Mouse (Mus musculus) kidney, adult 2 months (tissue): Measurements from ENCODE around the gene Fhit. TPM values are rescaled to one million over a fixed set of nuclear protein-coding genes. Genes with fewer than 3 reads are reported as not detected.
A peak's percentile ranks its signal among the peaks of the same experiment; 100 is the strongest.

Experiments used
- DNase-seq: peaks from one replicate; pipeline ENCODE4 v3.0.0; 2021
- H3K27ac ChIP-seq: fragments of 200-500 bp; 2 replicates; pipeline ENCODE4 v1.5.1; 2012; ENCODE audit warnings: low read depth, low read length, control low read depth, inconsistent platforms; ENCODE audit not compliant: insufficient read depth
- H3K27me3 ChIP-seq: fragments of 200-500 bp; replicated peaks from 2 replicates; pipeline ENCODE4 v1.6.1; 2012; ENCODE audit warnings: mild to moderate bottlenecking, moderate library complexity, low read length, inconsistent platforms; ENCODE audit not compliant: control insufficient read depth, insufficient read depth
- H3K36me3 ChIP-seq: fragments of 200-500 bp; 2 replicates; pipeline ENCODE4 v1.6.1; 2012; ENCODE audit warnings: mild to moderate bottlenecking, moderate library complexity, low read length, inconsistent platforms; ENCODE audit not compliant: control insufficient read depth, insufficient read depth
- H3K4me1 ChIP-seq: fragments of 200-500 bp; 2 replicates; pipeline ENCODE4 v1.6.1; 2011; ENCODE audit warnings: low read length; ENCODE audit not compliant: control insufficient read depth, insufficient read depth
- H3K4me3 ChIP-seq: fragments of 200-500 bp; 2 replicates; pipeline ENCODE4 v1.5.1; 2011; ENCODE audit warnings: mild to moderate bottlenecking, low read depth, low read length, control low read depth; ENCODE audit not compliant: insufficient read depth
- CTCF ChIP-seq: fragments of 200-500 bp; conservative IDR thresholded peaks from 2 replicates; pipeline ENCODE4 v1.5.1; 2011; ENCODE audit warnings: low read depth, mild to moderate bottlenecking, control low read depth, low read length, moderate library complexity, mixed read lengths; ENCODE audit not compliant: insufficient read depth, insufficient read length
- POLR2A ChIP-seq: fragments of 200-500 bp; IDR thresholded peaks from one replicate; pipeline ENCODE4 v1.6.1; 2011; ENCODE audit warnings: low read depth, low read length, control low read depth
- WGBS: fragments of 180-500 bp; shearing (Covaris S2); methylation state at CpG from one replicate; pipeline ENCODE4 v1.1.7; 2018; 5-methylcytosine and 5-hydroxymethylcytosine counted together
- polyA plus RNA-seq: library from polyadenylated mRNA; depleted of rRNA; stranded (reverse); fragments of >200 nt; gene quantifications from 2 replicates; pipeline ENCODE4 v1.2.3, GENCODE M21; 2012

Fhit gene
- polyA plus RNA-seq, 1 experiment: 21.3 TPM

DNA sequence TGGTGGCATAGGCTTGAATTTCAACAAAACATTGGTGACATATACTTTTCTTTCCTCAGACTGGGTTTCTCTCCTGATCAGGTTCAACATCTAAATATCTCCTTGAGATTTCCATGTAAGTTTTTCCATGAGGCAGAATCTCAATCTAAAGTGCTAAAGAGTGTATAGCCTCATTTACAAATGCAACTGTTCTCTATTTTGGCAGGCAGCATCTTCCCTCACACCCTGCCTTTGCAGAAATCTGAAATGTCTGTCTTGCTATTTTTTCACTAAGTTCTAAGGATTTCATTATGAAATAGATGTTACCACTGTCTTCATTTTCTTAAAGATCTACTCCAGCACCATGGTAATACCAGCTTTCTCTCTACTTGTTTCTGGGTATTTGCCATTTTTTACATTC lies 1368.4 kb downstream of the Fhit start:
- H3K36me3 ChIP-seq: no peaks in the 10 kb centered on the region
- no peak overlapping the region for H3K27ac ChIP-seq
- no peak overlapping the region for H3K4me3 ChIP-seq
- no peak for TF ChIP-seq POLR2A
- no peaks in the 10 kb centered on the region for H3K4me1 ChIP-seq
- no peak for DNase-seq
- no peaks in the 10 kb centered on the region for H3K27me3 ChIP-seq

DNA sequence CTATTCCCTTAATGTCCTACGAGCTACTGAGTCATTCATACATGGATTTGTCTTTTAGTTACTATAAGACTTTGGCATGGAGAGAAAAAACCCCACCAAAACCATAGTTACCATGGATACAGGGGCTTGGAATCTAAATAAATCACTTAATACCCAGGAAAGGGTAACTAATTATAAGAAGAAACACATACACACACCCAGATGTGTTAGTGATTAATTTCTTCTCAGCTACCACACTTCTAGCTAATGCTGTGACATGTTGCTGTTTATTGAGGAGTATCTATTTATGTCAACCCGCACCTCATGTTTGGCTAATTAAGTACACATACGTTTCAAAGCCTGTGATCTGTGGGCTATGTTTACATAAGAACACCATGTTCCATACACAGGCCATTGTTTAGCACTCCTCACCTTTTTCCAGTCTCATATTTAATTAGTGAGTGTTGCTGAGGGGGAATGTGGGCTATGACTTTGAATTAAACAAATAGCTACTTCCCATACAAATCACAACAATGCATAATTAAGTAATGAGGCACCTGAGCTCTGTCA lies 1373.4 kb downstream of the Fhit start:
- Histone ChIP-seq H3K4me3 (no peak overlapping the region), H3K27ac (no peak overlapping the region), H3K36me3 (no peaks in the 10 kb centered on the region), H3K4me1 (no peaks in the 10 kb centered on the region), H3K27me3 (no peaks in the 10 kb centered on the region)
- TF ChIP-seq POLR2A (no peak), CTCF (no peak)
- DNase-seq: no peak
- 47% methylated on average over 3 of the region's 3 CpGs for WGBS

DNA sequence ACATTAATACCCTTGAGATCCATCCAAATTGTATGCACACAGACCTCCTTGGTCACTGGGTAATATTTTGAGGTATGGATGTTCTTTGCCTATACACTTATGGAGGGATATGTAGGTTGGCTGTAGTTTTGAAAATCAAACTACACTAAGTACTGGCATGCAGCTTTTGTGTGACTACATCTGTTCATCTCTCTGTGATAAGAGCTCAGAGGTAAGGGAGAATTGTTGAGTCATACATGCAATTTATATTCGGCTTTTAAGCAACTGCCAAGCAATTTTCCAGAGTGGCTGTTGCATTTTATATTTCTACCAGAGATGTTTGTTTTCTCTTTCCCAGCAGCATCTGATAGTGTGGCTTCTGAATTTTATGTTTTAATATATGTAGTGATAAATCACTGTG lies 1374.4 kb downstream of the Fhit start:
- Histone ChIP-seq H3K4me3 (no peak overlapping the region), H3K27ac (no peak overlapping the region), H3K27me3 (no peaks in the 10 kb centered on the region), H3K4me1 (no peaks in the 10 kb centered on the region), H3K36me3 (no peaks in the 10 kb centered on the region)
- TF ChIP-seq POLR2A (no peak), CTCF (no peak)
- 89% methylated on average over 1 of the region's 1 CpGs for WGBS
- no peak for DNase-seq

DNA sequence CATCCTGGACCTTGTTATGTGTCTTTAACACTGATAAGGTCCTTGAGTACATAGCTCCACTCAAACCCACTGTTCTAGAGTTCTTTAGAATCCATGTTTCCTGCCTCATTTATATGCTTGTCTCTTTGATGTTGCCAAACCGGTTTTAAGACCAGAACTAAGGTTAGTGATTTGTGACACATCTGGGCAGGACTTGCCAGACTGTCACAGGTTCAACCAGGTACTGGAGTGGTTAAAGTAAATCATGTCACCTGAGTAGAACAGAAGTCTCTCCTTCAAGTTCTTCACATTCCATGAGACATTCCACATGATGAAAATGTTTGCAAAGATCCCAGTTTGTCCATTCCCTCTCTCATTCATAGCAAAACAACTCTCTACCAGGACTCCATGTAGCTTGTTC lies 1376.0 kb downstream of the Fhit start:
- no peaks in the 10 kb centered on the region for H3K4me1 ChIP-seq
- H3K27ac ChIP-seq: no peak overlapping the region
- TF ChIP-seq POLR2A (no peak), CTCF (no peak)
- H3K4me3 ChIP-seq: no peak overlapping the region
- H3K27me3 ChIP-seq: no peaks in the 10 kb centered on the region
- H3K36me3 ChIP-seq: no peaks in the 10 kb centered on the region
- WGBS: 32% methylated on average over 1 of the region's 1 CpGs
- DNase-seq: peak; percentile 8

DNA sequence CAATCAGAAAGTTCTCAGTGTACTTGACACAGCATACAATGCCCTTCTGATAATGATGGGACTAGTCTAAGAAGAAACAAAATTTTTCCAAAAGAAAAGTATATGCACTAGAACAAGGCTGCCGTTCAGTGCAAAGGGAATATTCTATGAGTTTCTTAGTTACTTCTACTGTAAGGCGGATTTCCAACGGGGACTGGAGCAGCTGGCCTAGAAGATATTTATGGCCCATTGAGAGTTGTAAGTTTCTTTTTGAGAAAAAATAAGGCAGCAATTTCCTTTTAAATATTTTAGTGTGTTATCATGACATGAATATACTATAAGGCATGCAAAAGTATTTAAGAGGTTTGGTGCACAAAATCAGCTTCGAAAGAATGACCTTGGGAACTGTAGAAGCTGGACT lies 1410.5 kb downstream of the Fhit start:
- DNase-seq: no peak
- Histone ChIP-seq H3K27me3 (no peaks in the 10 kb centered on the region), H3K36me3 (no peaks in the 10 kb centered on the region), H3K4me3 (no peak overlapping the region), H3K4me1 (no peaks in the 10 kb centered on the region), H3K27ac (no peak overlapping the region)
- TF ChIP-seq POLR2A: no peak
- TF ChIP-seq CTCF: no peak
- 70% methylated on average over 4 of the region's 4 CpGs for WGBS

DNA sequence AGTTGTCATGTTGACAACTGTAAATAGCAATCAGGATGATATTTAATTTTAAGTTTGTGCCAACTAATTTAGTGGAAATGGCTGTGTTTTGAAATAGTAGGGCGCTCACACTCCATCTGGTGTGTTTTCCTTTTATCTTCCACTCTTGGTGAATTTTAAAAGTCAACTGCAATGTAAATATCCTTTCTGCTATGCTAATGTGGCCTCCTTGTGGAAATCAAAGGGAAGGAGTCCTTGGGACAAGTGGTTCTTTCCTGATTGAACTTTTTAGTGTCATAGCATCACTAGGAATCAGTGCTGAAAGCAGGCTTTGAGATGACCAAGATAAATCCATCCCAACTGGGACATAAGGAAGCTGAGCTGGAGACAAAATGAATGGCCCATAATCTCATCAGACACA lies 1413.1 kb downstream of the Fhit start:
- Histone ChIP-seq H3K27me3 (no peaks in the 10 kb centered on the region), H3K4me3 (no peak overlapping the region), H3K27ac (no peak overlapping the region), H3K36me3 (no peaks in the 10 kb centered on the region), H3K4me1 (no peaks in the 10 kb centered on the region)
- no peak for TF ChIP-seq CTCF
- TF ChIP-seq POLR2A: no peak
- 90% methylated on average over 1 of the region's 1 CpGs for WGBS
- DNase-seq: no peak

DNA sequence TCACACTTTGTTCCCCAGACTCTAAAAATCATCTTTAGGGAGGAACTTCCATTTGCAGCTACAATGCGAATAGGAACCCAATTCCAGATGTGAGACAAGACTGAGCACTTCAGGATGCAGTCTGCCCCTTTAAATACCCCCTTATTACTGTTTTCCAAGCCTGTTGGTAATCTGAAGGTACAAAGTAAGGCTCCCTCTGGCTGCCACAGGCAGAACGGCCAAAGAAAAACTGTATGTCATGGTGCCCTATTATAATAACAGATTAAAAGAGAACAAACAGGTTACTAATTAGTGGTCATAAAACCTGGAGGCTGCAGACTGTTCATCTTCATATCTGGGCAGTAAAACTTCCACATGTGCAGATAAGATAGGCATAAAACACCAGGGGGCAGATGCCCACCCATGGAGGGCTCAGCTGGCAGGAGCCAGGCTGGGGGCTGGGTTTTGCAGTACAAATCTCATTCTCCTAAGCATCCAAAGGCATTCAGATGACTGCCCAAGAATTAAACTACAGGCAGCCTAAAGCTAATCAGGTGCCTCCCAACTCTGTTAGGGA lies 1439.8 kb downstream of the Fhit start:
- no peak for DNase-seq
- Histone ChIP-seq H3K36me3 (no peaks in the 10 kb centered on the region), H3K4me3 (no peak overlapping the region), H3K27ac (no peak overlapping the region), H3K4me1 (no peaks in the 10 kb centered on the region), H3K27me3 (no peaks in the 10 kb centered on the region)
- no peak for TF ChIP-seq POLR2A
- no peak for TF ChIP-seq CTCF
- WGBS: 61% methylated on average over 2 of the region's 2 CpGs
